Mouse (Mus musculus): ENCODE measurements around the gene Klhl30.

- TF ChIP-seq POLR2A (IDR thresholded peaks at IDR 0.05; ENCODE audit: low read depth, low read length) (no peak), CTCF (conservative IDR thresholded peaks at IDR 0.05; ENCODE audit: insufficient read depth, insufficient read length, low read depth, low read length) (no peak)
Observed at GRCm38 (mm10) chr1:91304621-91305020, 46.2 kb upstream of the Klhl30 start.
